Mouse (Mus musculus) lung, embryonic 15.5 days (tissue): ENCODE measurements at regions not wholly inside any gene's neighbourhood (a gene's known extent, or its start where the extent isn't known, plus 50 kb on each side); places are given as distances from the start of the nearest gene placed in this dataset.
A peak's percentile ranks its signal among the peaks of the same experiment; 100 is the strongest.

Source experiments
- ATAC-seq: fragments of 200-750 bp; cut with Nextera tagmentation; 2 replicates; pipeline ENCODE4 v1.8.0; 2017; ENCODE audit warnings: moderate number of reproducible peaks, borderline replicate concordance; ENCODE audit not compliant: low FRiP score, low TSS enrichment; ENCODE audit errors: extremely low read depth
- H3K27ac ChIP-seq: fragments of 300-500 bp; sonication (generic); 2 replicates; pipeline ENCODE4 v1.5.1; 2015; ENCODE audit warnings: moderate library complexity, mild to moderate bottlenecking, inconsistent platforms
- H3K27me3 ChIP-seq: fragments of 300-500 bp; sonication (generic); 2 replicates; pipeline ENCODE4 v1.6.1; 2015; ENCODE audit warnings: inconsistent platforms
- H3K36me3 ChIP-seq: fragments of 300-500 bp; sonication (generic); 2 replicates; pipeline ENCODE4 v1.6.1; 2015; ENCODE audit warnings: inconsistent platforms
- H3K4me1 ChIP-seq: fragments of 300-500 bp; sonication (generic); 2 replicates; pipeline ENCODE4 v1.6.1; 2015; ENCODE audit warnings: inconsistent platforms
- H3K4me2 ChIP-seq: fragments of 300-500 bp; sonication (generic); 2 replicates; pipeline ENCODE4 v1.6.1; 2015; ENCODE audit warnings: inconsistent platforms, mild to moderate bottlenecking, moderate library complexity
- H3K4me3 ChIP-seq: fragments of 300-500 bp; sonication (generic); 2 replicates; pipeline ENCODE4 v1.5.1; 2015; ENCODE audit warnings: mild to moderate bottlenecking, inconsistent platforms
- H3K9ac ChIP-seq: fragments of 300-500 bp; sonication (generic); 2 replicates; pipeline ENCODE4 v1.6.1; 2015; ENCODE audit warnings: inconsistent platforms
- H3K9me3 ChIP-seq: fragments of 300-500 bp; sonication (generic); 2 replicates; pipeline ENCODE4 v1.6.1; 2016; ENCODE audit warnings: inconsistent platforms
- WGBS: fragments of 180-500 bp; shearing (Covaris S2); methylation state at CpG from one replicate; pipeline ENCODE4 v1.1.7; 2015; 5-methylcytosine and 5-hydroxymethylcytosine counted together

DNA sequence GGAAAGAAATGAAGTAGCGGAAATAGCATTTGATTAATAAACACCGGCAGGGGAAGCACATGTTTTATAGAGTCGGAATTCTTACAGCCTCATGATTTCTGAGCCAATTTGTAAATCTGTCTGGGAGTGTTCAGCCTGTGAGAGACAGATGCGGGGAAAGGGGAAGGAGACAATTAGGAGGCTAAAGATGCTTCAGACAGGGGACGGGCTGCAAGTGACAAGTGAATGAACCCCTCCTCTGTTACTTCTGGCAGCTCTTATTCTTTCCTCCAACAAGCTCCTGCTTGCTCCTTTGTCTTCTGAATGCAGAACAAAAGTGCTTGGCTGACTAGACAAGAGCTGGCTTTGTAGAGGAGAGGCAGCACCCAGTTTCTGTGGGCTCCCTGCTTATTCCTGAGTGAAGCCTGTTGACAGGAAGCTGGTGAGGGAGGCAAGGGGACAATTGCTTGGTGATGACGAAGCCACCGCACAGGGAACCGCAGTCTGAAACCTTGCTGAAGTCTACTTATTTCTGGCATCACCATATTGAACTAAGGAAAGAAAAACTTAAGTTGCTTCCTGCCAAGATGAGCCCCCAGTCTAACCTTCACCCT, 514.2 kb downstream of the Rnf144b start:
- no peak overlapping the region for H3K27ac ChIP-seq
- H3K9ac ChIP-seq: no peak overlapping the region
- H3K4me1 ChIP-seq: no peaks in the 10 kb centered on the region
- H3K4me2 ChIP-seq: no peak overlapping the region
- H3K27me3 ChIP-seq: no peaks in the 10 kb centered on the region
- no peaks in the 10 kb centered on the region for H3K36me3 ChIP-seq
- WGBS: 60% methylated on average over 8 of the region's 8 CpGs
- no peak for ATAC-seq
- no peak overlapping the region for H3K4me3 ChIP-seq
- H3K9me3 ChIP-seq: no peaks in the 10 kb centered on the region

DNA sequence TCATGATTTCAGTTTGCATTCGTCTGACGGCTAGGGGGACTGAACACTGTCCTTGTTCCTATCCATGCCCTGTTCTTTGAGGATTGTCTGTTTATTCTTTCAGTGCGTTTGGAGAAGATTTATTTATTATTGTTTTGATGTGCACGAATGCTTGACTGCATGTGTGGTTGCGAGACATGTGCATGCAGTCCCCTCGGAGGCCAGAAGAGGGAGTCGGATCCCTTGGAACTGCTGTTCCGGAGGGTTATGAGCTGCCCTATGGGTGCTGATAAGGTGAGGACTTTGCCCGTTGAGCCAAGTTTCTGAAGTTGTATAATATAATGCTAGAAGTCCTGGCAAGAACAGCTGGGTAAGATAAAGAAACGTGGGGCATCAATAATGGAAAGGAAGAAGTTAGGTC, 519.9 kb downstream of the Rnf144b start:
- Histone ChIP-seq H3K9ac (no peak overlapping the region), H3K4me1 (no peaks in the 10 kb centered on the region), H3K9me3 (no peaks in the 10 kb centered on the region), H3K4me3 (no peak overlapping the region), H3K36me3 (no peaks in the 10 kb centered on the region), H3K4me2 (no peak overlapping the region), H3K27ac (no peak overlapping the region), H3K27me3 (no peaks in the 10 kb centered on the region)
- ATAC-seq: no peak
- 71% methylated on average over 10 of the region's 10 CpGs for WGBS

DNA sequence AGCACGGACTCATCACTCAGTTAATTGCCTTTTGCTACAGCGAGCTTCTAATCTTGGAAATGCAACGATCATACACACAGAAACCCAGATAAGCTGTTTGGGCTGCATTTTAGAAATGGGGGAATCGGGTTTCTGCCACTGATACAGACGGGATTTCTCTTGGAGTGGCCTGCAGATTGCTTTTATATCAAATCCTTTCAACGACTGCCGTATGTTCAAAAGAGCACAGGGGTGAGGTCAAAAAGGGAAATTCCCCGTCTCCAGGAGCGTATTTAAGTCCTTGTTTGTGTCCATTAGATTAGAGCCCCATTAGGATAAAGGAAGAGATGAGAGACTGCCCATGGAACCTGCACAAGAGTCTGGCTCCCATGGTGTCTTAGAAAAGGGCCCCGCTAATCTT, 522.6 kb downstream of the Rnf144b start:
- 0 out of 2 replicates have a peak, but pooled peaks cover 11% of the 10 kb centered on the region for H3K4me1 ChIP-seq
- H3K27me3 ChIP-seq: no peaks in the 10 kb centered on the region
- no peak for ATAC-seq
- WGBS: 28% methylated on average over 10 of the region's 10 CpGs
- no peak overlapping the region for H3K4me3 ChIP-seq
- H3K36me3 ChIP-seq: no peaks in the 10 kb centered on the region
- H3K4me2 ChIP-seq: no peak overlapping the region
- no peak overlapping the region for H3K27ac ChIP-seq
- H3K9me3 ChIP-seq: no peaks in the 10 kb centered on the region
- no peak overlapping the region for H3K9ac ChIP-seq

DNA sequence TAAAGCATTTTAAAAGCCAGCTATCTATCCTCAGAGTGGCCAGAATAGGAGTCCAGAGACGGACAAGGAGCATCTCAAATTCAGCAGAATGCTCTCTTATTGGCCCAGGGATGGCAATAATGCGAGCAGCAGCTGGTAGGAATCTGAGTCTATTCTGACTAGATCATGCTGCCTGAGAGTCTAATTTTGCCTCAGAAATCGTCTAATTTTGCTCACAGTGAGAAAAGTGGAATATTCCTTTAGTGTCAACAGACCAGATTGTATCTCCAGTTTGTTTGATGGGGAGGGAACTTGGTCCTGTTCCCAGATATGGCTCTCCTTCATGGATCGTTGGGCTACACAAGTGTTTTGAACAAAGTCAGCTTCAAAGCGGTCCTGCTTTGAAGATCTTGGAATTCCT, 525.2 kb downstream of the Rnf144b start:
- H3K36me3 ChIP-seq: no peaks in the 10 kb centered on the region
- H3K27me3 ChIP-seq: no peaks in the 10 kb centered on the region
- no peak overlapping the region for H3K4me2 ChIP-seq
- no peak overlapping the region for H3K9ac ChIP-seq
- no peak for ATAC-seq
- H3K9me3 ChIP-seq: no peaks in the 10 kb centered on the region
- 0 out of 2 replicates have a peak, but pooled peaks cover 11% of the 10 kb centered on the region for H3K4me1 ChIP-seq
- H3K27ac ChIP-seq: no peak overlapping the region
- H3K4me3 ChIP-seq: no peak overlapping the region
- WGBS: 37% methylated on average over 5 of the region's 5 CpGs

DNA sequence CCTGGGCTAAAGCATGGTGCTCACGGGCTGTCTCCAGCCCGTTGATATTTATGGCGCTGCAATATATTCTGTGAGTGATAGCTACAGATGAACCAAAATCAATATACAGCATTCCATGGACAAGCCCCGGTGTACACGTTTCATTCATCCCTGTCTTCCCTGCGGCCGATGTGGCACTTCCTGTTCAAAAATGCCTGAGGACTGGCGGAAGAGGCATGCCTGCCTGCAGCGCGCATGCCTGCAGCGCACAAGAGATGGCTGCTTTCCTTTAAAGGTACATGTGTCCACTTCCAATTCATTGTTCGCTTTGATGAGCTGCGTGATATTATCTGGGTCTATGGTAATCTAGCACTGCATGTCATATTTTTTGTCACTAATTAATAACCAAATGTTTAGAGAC, 527.6 kb downstream of the Rnf144b start:
- Histone ChIP-seq H3K27me3 (no peaks in the 10 kb centered on the region), H3K4me2 (peak overlapping the region; percentile 31), H3K9ac (no peak overlapping the region), H3K4me1 (0 out of 2 replicates have a peak, but pooled peaks cover 11% of the 10 kb centered on the region), H3K27ac (no peak overlapping the region), H3K9me3 (no peaks in the 10 kb centered on the region), H3K36me3 (no peaks in the 10 kb centered on the region), H3K4me3 (peak overlapping the region; percentile 6; the same call in 1 of the 2 replicates)
- ATAC-seq: no peak
- WGBS: 61% methylated on average over 13 of the region's 13 CpGs

DNA sequence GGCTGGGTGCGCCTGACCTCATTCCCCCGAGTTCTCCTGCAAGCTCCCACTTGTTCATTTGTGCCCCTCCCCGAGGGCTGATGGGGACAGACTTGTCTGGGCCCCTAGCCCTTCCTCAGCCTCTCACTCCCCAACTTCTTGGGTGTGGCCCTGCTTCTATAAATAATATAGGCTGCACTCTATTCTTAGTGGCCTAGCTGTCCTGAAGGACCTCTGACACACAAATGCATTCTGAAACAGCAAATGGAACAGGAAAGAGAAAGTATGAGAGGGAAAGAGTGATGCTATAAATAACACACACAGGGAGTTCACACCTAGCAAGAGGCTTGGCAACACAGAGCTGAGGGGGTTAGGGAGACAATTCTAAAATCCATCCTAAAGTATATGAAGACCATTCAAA, 544.0 kb downstream of the Rnf144b start:
- no peaks in the 10 kb centered on the region for H3K36me3 ChIP-seq
- H3K4me1 ChIP-seq: peaks cover 9% of the 10 kb centered on the region; the same call in 1 of the 2 replicates
- H3K27ac ChIP-seq: no peak overlapping the region
- no peaks in the 10 kb centered on the region for H3K9me3 ChIP-seq
- H3K27me3 ChIP-seq: no peaks in the 10 kb centered on the region
- no peak overlapping the region for H3K4me2 ChIP-seq
- ATAC-seq: no peak
- WGBS: 50% methylated on average over 3 of the region's 3 CpGs
- H3K4me3 ChIP-seq: no peak overlapping the region
- H3K9ac ChIP-seq: no peak overlapping the region

DNA sequence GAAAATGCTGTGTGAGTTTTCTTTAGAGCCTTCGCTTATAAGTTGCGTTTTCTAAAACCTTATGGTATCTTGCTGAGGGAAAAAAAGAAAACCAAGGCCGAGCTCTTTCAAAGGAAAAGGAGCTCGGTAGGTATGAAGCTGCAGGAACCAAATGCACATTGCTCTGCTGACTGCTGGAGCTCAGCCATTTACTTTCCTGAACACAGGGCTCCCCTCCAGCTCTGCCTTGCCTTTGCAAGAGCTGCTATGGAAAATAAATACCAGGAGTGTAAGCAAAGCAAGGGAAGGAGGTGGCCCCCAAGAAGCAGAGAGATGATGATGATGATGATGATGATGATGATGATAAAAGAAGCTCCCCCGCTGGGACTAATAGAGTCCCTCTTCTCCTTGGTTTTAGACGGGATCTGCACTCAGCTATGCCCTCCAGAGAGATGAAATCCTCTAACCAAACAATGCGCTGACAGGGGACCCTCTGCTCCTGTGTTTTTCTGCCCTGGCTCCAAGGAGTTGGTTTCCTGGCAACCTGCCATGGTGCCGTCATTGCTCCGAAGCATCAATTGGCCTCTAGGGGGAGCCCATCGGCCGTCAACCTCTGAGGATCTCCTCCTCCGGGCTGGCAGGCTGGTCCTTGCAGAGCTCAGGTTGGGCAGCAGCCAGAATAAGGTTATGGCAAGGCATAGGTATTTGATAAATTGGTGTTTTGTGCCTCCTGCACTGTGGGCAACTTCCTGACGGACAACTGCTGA, 544.7 kb downstream of the Rnf144b start:
- H3K9me3 ChIP-seq: no peaks in the 10 kb centered on the region
- 24% methylated on average over 13 of the region's 13 CpGs for WGBS
- peaks cover 9% of the 10 kb centered on the region; the same call in 1 of the 2 replicates for H3K4me1 ChIP-seq
- peak; percentile 67 for ATAC-seq
- no peak overlapping the region for H3K27ac ChIP-seq
- H3K9ac ChIP-seq: no peak overlapping the region
- H3K4me3 ChIP-seq: no peak overlapping the region
- no peaks in the 10 kb centered on the region for H3K27me3 ChIP-seq
- peak overlapping the region; percentile 29 for H3K4me2 ChIP-seq
- no peaks in the 10 kb centered on the region for H3K36me3 ChIP-seq

DNA sequence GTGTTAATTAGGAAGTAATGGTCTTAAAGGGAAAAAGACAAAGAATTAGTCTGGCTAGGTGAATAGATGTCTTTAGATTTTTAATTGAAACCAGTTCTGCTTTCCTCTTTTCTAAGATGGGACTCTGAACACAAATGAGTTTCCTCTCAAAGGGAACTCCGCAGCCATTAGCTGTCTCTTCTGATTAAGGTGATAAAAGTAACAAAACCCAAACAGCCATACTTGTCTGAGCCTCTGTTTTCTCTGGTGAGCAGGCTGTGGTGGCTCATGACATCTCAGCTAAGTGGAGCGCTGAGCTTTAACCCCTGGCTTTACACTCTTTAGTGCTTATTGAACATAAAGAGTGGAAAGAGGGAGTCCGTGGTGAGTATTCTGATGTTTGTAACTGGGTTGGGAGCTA, 565.7 kb downstream of the Rnf144b start:
- Histone ChIP-seq H3K4me3 (no peak overlapping the region), H3K36me3 (no peaks in the 10 kb centered on the region), H3K27ac (no peak overlapping the region), H3K9me3 (no peaks in the 10 kb centered on the region), H3K4me2 (no peak overlapping the region), H3K4me1 (no peaks in the 10 kb centered on the region), H3K27me3 (no peaks in the 10 kb centered on the region), H3K9ac (no peak overlapping the region)
- 80% methylated on average over 3 of the region's 3 CpGs for WGBS
- no peak for ATAC-seq

DNA sequence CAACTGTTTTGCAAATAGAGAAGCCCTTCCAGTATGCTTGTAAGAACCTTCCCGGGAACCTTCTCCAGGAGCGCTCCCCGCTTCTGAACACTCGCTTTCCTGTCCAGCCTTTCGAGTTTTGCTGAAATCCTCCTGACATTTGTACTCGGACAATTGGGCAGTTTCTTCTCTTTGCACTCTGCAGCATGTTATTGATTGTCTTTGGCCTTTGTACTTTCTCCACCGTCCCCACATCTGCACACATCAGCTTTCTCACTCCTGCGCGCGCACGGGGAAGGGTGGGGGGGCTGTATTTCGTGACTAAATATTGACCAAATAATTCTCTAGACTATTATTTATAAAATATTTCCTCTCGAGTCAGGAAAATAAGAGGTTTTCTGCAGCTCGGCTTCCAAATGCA, 567.2 kb upstream of the Id4 start:
- Histone ChIP-seq H3K27ac (no peak overlapping the region), H3K4me2 (no peak overlapping the region)
- ATAC-seq: no peak

DNA sequence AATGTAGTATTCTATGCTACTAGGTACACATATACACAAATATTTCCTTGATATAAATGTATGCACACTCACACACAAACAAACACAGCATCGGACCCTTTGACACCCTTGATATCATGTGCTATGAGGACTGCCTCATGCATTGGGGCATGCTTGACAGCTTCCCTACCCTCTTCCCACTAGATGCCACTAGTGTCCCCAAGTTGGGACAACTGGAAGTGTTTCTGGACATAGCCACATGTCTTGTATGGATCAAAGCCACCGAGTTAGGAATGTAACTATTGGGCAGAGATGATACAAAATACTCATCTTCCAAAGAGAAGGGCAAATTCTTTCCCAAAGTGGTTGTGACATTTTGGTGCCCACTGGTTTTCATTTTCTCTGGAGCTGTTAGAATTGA, 565.2 kb upstream of the Id4 start:
- H3K9me3 ChIP-seq: no peaks in the 10 kb centered on the region
- H3K4me3 ChIP-seq: no peak overlapping the region
- no peak overlapping the region for H3K4me2 ChIP-seq
- no peaks in the 10 kb centered on the region for H3K4me1 ChIP-seq
- no peak for ATAC-seq
- H3K27me3 ChIP-seq: no peaks in the 10 kb centered on the region
- H3K27ac ChIP-seq: no peak overlapping the region
- WGBS: 69% methylated on average over 2 of the region's 2 CpGs
- H3K36me3 ChIP-seq: no peaks in the 10 kb centered on the region
- H3K9ac ChIP-seq: no peak overlapping the region

More for the DNA sequence above, 567.2 kb upstream of the Id4 start:
- Histone ChIP-seq H3K9ac (no peak overlapping the region), H3K9me3 (no peaks in the 10 kb centered on the region), H3K4me3 (no peak overlapping the region), H3K4me1 (no peaks in the 10 kb centered on the region), H3K36me3 (no peaks in the 10 kb centered on the region), H3K27me3 (no peaks in the 10 kb centered on the region)
- 77% methylated on average over 14 of the region's 14 CpGs for WGBS

DNA sequence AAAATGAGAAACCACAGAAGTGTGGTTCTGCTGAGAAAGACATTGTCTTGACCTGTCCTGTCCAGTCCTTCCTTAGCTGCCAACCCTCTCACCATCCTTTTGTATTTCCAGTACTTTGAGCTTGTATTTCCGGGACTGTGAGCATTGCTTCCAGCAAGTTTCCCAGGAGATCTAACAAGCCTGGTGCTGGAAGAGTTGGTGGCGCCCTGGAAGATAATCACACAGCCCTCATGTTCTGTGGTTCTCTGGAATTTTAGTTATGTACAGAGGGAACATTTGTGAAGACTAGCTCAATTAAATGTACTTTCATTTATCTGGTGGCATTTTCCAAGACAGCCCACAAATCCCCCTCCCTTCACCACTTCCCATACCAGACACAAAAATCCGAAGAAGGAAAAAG, 560.5 kb upstream of the Id4 start:
- 60% methylated on average over 3 of the region's 3 CpGs for WGBS
- no peak overlapping the region for H3K4me2 ChIP-seq
- no peak overlapping the region for H3K27ac ChIP-seq
- no peaks in the 10 kb centered on the region for H3K9me3 ChIP-seq
- no peaks in the 10 kb centered on the region for H3K27me3 ChIP-seq
- ATAC-seq: no peak
- no peak overlapping the region for H3K4me3 ChIP-seq
- H3K36me3 ChIP-seq: no peaks in the 10 kb centered on the region
- H3K9ac ChIP-seq: no peak overlapping the region
- H3K4me1 ChIP-seq: no peaks in the 10 kb centered on the region

DNA sequence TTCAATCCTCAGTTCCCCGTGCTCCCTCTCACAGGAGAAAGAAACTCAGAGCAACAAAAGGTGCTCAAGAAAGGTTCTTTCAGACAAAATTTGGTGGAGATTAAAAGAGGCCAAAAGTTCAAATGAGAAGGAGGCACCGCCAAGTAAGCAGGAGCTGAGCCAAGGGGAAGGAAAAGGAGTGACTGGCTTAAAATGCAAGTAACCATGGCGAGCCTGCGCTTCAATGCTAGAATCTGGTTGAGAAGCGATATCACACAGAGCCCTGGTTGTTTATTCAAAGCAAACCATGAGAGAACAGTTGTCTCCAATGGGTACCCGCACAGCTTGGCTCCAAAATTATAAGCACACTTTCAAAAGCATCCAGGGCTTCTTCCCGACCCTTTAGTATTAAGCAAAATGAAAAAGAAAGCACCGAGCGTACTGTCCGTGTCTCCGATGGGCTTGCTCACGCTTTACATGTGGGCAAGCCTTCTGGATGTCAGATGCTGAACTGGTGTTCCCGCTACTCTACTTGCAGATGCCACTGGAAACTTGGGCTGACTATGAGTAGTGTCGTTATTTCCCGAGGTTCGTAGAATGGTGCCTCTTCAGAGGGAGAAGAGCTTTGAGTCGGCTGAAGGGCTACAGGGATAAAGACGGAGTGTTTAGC, 552.9 kb upstream of the Id4 start:
- Histone ChIP-seq H3K9ac (no peak overlapping the region), H3K27me3 (no peaks in the 10 kb centered on the region), H3K4me3 (no peak overlapping the region), H3K27ac (no peak overlapping the region), H3K36me3 (no peaks in the 10 kb centered on the region), H3K9me3 (no peaks in the 10 kb centered on the region), H3K4me1 (no peaks in the 10 kb centered on the region), H3K4me2 (no peak overlapping the region)
- WGBS: 86% methylated on average over 18 of the region's 18 CpGs
- no peak for ATAC-seq
